Comparison of ENCODE assay signal across 8 mouse cellular contexts in the genomic region with DNA sequence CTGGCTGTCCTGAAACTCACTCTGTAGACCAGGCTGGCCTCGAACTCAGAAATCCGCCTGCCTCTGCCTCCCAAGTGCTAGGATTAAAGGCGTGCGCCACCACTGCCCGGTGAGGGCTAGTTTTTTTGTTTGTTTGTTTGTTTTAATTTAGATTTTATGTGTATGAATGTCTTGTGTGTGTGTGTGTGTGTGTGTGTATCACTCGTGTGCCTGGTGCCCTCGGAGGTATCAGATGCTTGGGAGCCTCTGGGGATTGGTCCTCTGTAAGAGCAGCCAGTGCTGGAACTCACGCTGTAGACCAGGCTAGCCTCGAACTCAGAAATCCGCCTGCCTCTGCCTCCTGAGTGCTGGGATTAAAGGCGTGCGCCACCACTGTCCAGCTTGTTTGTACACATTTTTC. TPM values are rescaled to one million over a fixed set of nuclear protein-coding genes. Genes with fewer than 3 reads are reported as not detected.
DNase-seq lines count a peak whose midpoint lies in the region; ATAC-seq and TF ChIP-seq lines count a peak whose summit lies in the region.
"Not testable (repeated sequence)": the region's sequence is repeated elsewhere in the genome, so short reads cannot be mapped to it uniquely, and the experiment has no call there.

No protein-coding gene starts in this region.

- H3K4me3 ChIP-seq in forebrain, embryonic 14.5 days (ENCODE audit: low read depth, low read length): peak overlapping the region; percentile 41
- H3K4me3 ChIP-seq in hindbrain, embryonic 10.5 days: peak overlapping the region; percentile 64
- peak overlapping the region; percentile 62 for H3K4me3 ChIP-seq in kidney, embryonic 15.5 days (replicated peaks)
- peak overlapping the region; percentile 72 for H3K4me3 ChIP-seq in liver, embryonic 13.5 days (replicated peaks)
- peak overlapping the region; percentile 55 for H3K4me3 ChIP-seq in midbrain, embryonic 13.5 days (replicated peaks)
- peak overlapping the region; percentile 82 for H3K4me3 ChIP-seq in spleen, adult 2 months (ENCODE audit: extremely low read depth, insufficient read depth, insufficient read length)

- ATAC-seq in forebrain, embryonic 14.5 days: 0 out of 2 replicates have a peak, but pooled peaks have one; percentile 19
- 0 out of 2 replicates have a peak, but pooled peaks have one; percentile 24 for ATAC-seq in kidney, embryonic 15.5 days (replicated peaks; ENCODE audit: low FRiP score)
- ATAC-seq in liver, embryonic 13.5 days (ENCODE audit: low read depth): 0 out of 2 replicates have a peak, but pooled peaks have one; percentile 5
- peak; percentile 14; the same call in 1 of the 2 replicates for ATAC-seq in midbrain, embryonic 13.5 days

- peak overlapping the region; percentile 97 for H3K27ac ChIP-seq in forebrain, embryonic 14.5 days (ENCODE audit: low read depth, low read length)
- peak overlapping the region; percentile 96 for H3K27ac ChIP-seq in hindbrain, embryonic 10.5 days
- peak overlapping the region; percentile 97 for H3K27ac ChIP-seq in kidney, embryonic 15.5 days
- peak overlapping the region; percentile 91 for H3K27ac ChIP-seq in liver, embryonic 13.5 days
- peak overlapping the region; percentile 96 for H3K27ac ChIP-seq in midbrain, embryonic 13.5 days
- H3K27ac ChIP-seq in spleen, adult 2 months (ENCODE audit: insufficient read depth, low read length): peak overlapping the region; percentile 98

- H3K4me1 ChIP-seq in forebrain, embryonic 14.5 days (ENCODE audit: control insufficient read depth, insufficient read depth, low read length); kidney, embryonic 15.5 days; spleen, adult 2 months (ENCODE audit: control insufficient read depth, insufficient read depth, insufficient read length): not testable (repeated sequence)
- H3K4me1 ChIP-seq in hindbrain, embryonic 10.5 days (replicated peaks): peaks cover 25% of the 10 kb centered on the region
- peaks cover 52% of the 10 kb centered on the region for H3K4me1 ChIP-seq in liver, embryonic 13.5 days (replicated peaks)
- peaks cover 19% of the 10 kb centered on the region for H3K4me1 ChIP-seq in midbrain, embryonic 13.5 days (replicated peaks)

- not testable (repeated sequence) for TF ChIP-seq CTCF in spleen, adult 2 months (IDR thresholded peaks at IDR 0.05; ENCODE audit: extremely low read depth, insufficient read depth, insufficient read length, insufficient replicate concordance)

- H3K36me3 ChIP-seq in forebrain, embryonic 14.5 days (ENCODE audit: control insufficient read depth, insufficient read depth, low read length); midbrain, embryonic 13.5 days; spleen, adult 2 months (ENCODE audit: control insufficient read depth, insufficient read depth, low read length): not testable (repeated sequence)
- H3K36me3 ChIP-seq in hindbrain, embryonic 10.5 days: peaks cover 27% of the 10 kb centered on the region
- H3K36me3 ChIP-seq in kidney, embryonic 15.5 days: peaks cover 22% of the 10 kb centered on the region
- H3K36me3 ChIP-seq in liver, embryonic 13.5 days: peaks cover 19% of the 10 kb centered on the region

- TF ChIP-seq POLR2A in spleen, adult 2 months (IDR thresholded peaks at IDR 0.05; ENCODE audit: low read depth, low read length): not testable (repeated sequence)

- H3K4me2 ChIP-seq in forebrain, embryonic 14.5 days (ENCODE audit: low read length): peak overlapping the region; percentile 49
- peak overlapping the region; percentile 84 for H3K4me2 ChIP-seq in kidney, embryonic 15.5 days
- peak overlapping the region; percentile 71 for H3K4me2 ChIP-seq in liver, embryonic 13.5 days
- H3K4me2 ChIP-seq in midbrain, embryonic 13.5 days (replicated peaks): peak overlapping the region; percentile 67

- DNase-seq in CD4-positive, CD25-positive, alpha-beta regulatory T cell, adult 2 months (ENCODE audit: low read depth, low spot score): peak; percentile 27
- peak; percentile 26 to 34 for DNase-seq in cerebellum, postnatal 10 days
- not testable (repeated sequence) for DNase-seq in forebrain, embryonic 14.5 days (ENCODE audit: low spot score); hindbrain, embryonic 10.5 days (ENCODE audit: low spot score); liver, embryonic 13.5 days; spleen, adult 2 months (ENCODE audit: low read depth in 1 of 2, low spot score in 2 of 2)

- H3K9me3 ChIP-seq in forebrain, embryonic 14.5 days (replicated peaks; ENCODE audit: control insufficient read depth, low read length); hindbrain, embryonic 10.5 days; kidney, embryonic 15.5 days (replicated peaks); liver, embryonic 13.5 days (replicated peaks); midbrain, embryonic 13.5 days: not testable (repeated sequence)

- not testable (repeated sequence) for H3K27me3 ChIP-seq in forebrain, embryonic 14.5 days (replicated peaks; ENCODE audit: control insufficient read depth, insufficient read depth, low read length); hindbrain, embryonic 10.5 days (ENCODE audit: insufficient read depth, poor library complexity, severe bottlenecking); kidney, embryonic 15.5 days; liver, embryonic 13.5 days; midbrain, embryonic 13.5 days; spleen, adult 2 months (ENCODE audit: control insufficient read depth, insufficient read depth, low read length)

- peak overlapping the region; percentile 70 for H3K9ac ChIP-seq in forebrain, embryonic 14.5 days (ENCODE audit: low read length)
- peak overlapping the region; percentile 50; the same call in 1 of the 2 replicates for H3K9ac ChIP-seq in kidney, embryonic 15.5 days
- peak overlapping the region; percentile 78 for H3K9ac ChIP-seq in liver, embryonic 13.5 days
- peak overlapping the region; percentile 74 for H3K9ac ChIP-seq in midbrain, embryonic 13.5 days (replicated peaks)

- WGBS in forebrain, embryonic 14.5 days: 75% methylated on average over 11 of the region's 12 CpGs
- WGBS in hindbrain, embryonic 10.5 days: 72% methylated on average over 12 of the region's 12 CpGs
- 75% methylated on average over 12 of the region's 12 CpGs for WGBS in kidney, embryonic 15.5 days
- 55% methylated on average over 12 of the region's 12 CpGs for WGBS in liver, embryonic 13.5 days (ENCODE audit: insufficient replicate concordance)
- WGBS in midbrain, embryonic 13.5 days: 73% methylated on average over 12 of the region's 12 CpGs
- 60% methylated on average over 12 of the region's 12 CpGs for WGBS in spleen, adult 2 months

RNA-seq across cellular contexts. Expression of a gene that starts 22.5 kb away (rescaled TPM):
- 49.1 and 50.0 TPM in 2 replicates for polyA plus RNA-seq in forebrain, embryonic 14.5 days (2014; fragmentation: Nextera tagmentation; extraction: Ambion mirVana)
- 266 and 352 TPM in 2 replicates for polyA plus RNA-seq in hindbrain, embryonic 10.5 days (2016; fragmentation: Nextera tagmentation; extraction: Ambion mirVana)
- polyA plus RNA-seq in kidney, embryonic 15.5 days (2015; fragmentation: Nextera tagmentation; extraction: Ambion mirVana): 247 and 264 TPM in 2 replicates
- 163 and 218 TPM in 2 replicates for polyA plus RNA-seq in liver, embryonic 13.5 days (2015; fragmentation: Nextera tagmentation; extraction: Ambion mirVana)
- polyA plus RNA-seq in midbrain, embryonic 13.5 days (2015; fragmentation: Nextera tagmentation; extraction: Ambion mirVana): 218 and 242 TPM in 2 replicates
- polyA plus RNA-seq in spleen, adult 2 months (2012; rRNA removed): 12.7 and 21.2 TPM in 2 replicates

RNA-seq across cellular contexts. Expression of a gene that starts 44.2 kb away (rescaled TPM):
- 67.4 and 75.6 TPM in 2 replicates for polyA plus RNA-seq in forebrain, embryonic 14.5 days (2014; fragmentation: Nextera tagmentation; extraction: Ambion mirVana)
- 75.0 and 83.5 TPM in 2 replicates for polyA plus RNA-seq in hindbrain, embryonic 10.5 days (2016; fragmentation: Nextera tagmentation; extraction: Ambion mirVana)
- polyA plus RNA-seq in kidney, embryonic 15.5 days (2015; fragmentation: Nextera tagmentation; extraction: Ambion mirVana): 43.5 and 44.2 TPM in 2 replicates
- 6.9 and 7.8 TPM in 2 replicates for polyA plus RNA-seq in liver, embryonic 13.5 days (2015; fragmentation: Nextera tagmentation; extraction: Ambion mirVana)
- 61.2 and 77.0 TPM in 2 replicates for polyA plus RNA-seq in midbrain, embryonic 13.5 days (2015; fragmentation: Nextera tagmentation; extraction: Ambion mirVana)
- polyA plus RNA-seq in spleen, adult 2 months (2012; rRNA removed): 60.1 and 91.7 TPM in 2 replicates

RNA-seq across cellular contexts. Expression of a gene that starts 47.1 kb away (rescaled TPM):
- polyA plus RNA-seq in forebrain, embryonic 14.5 days (2014; fragmentation: Nextera tagmentation; extraction: Ambion mirVana): 15.5 and 19.9 TPM in 2 replicates
- 50.1 and 69.4 TPM in 2 replicates for polyA plus RNA-seq in hindbrain, embryonic 10.5 days (2016; fragmentation: Nextera tagmentation; extraction: Ambion mirVana)
- polyA plus RNA-seq in kidney, embryonic 15.5 days (2015; fragmentation: Nextera tagmentation; extraction: Ambion mirVana): 17.3 and 22.5 TPM in 2 replicates
- polyA plus RNA-seq in liver, embryonic 13.5 days (2015; fragmentation: Nextera tagmentation; extraction: Ambion mirVana): 10.3 and 10.8 TPM in 2 replicates
- polyA plus RNA-seq in midbrain, embryonic 13.5 days (2015; fragmentation: Nextera tagmentation; extraction: Ambion mirVana): 8.5 and 11.7 TPM in 2 replicates
- polyA plus RNA-seq in spleen, adult 2 months (2012; rRNA removed): 0.50 TPM in 1 of 2 replicates, not detected in the other

RNA-seq across cellular contexts. Expression of a gene that starts 57.8 kb away (rescaled TPM):
- polyA plus RNA-seq in forebrain, embryonic 14.5 days (2014; fragmentation: Nextera tagmentation; extraction: Ambion mirVana): 48.8 and 51.7 TPM in 2 replicates
- 33.9 and 35.8 TPM in 2 replicates for polyA plus RNA-seq in hindbrain, embryonic 10.5 days (2016; fragmentation: Nextera tagmentation; extraction: Ambion mirVana)
- polyA plus RNA-seq in kidney, embryonic 15.5 days (2015; fragmentation: Nextera tagmentation; extraction: Ambion mirVana): 37.4 and 40.8 TPM in 2 replicates
- 17.1 and 18.5 TPM in 2 replicates for polyA plus RNA-seq in liver, embryonic 13.5 days (2015; fragmentation: Nextera tagmentation; extraction: Ambion mirVana)
- polyA plus RNA-seq in midbrain, embryonic 13.5 days (2015; fragmentation: Nextera tagmentation; extraction: Ambion mirVana): 32.6 and 33.8 TPM in 2 replicates
- 100 and 174 TPM in 2 replicates for polyA plus RNA-seq in spleen, adult 2 months (2012; rRNA removed)

RNA-seq across cellular contexts. Expression of a gene that starts 59.8 kb away (rescaled TPM):
- 13.1 and 15.4 TPM in 2 replicates for polyA plus RNA-seq in forebrain, embryonic 14.5 days (2014; fragmentation: Nextera tagmentation; extraction: Ambion mirVana)
- polyA plus RNA-seq in hindbrain, embryonic 10.5 days (2016; fragmentation: Nextera tagmentation; extraction: Ambion mirVana): 12.3 and 12.7 TPM in 2 replicates
- polyA plus RNA-seq in kidney, embryonic 15.5 days (2015; fragmentation: Nextera tagmentation; extraction: Ambion mirVana): 38.0 and 42.3 TPM in 2 replicates
- 6.6 and 8.6 TPM in 2 replicates for polyA plus RNA-seq in liver, embryonic 13.5 days (2015; fragmentation: Nextera tagmentation; extraction: Ambion mirVana)
- polyA plus RNA-seq in midbrain, embryonic 13.5 days (2015; fragmentation: Nextera tagmentation; extraction: Ambion mirVana): 12.9 and 14.4 TPM in 2 replicates
- 11.5 and 12.7 TPM in 2 replicates for polyA plus RNA-seq in spleen, adult 2 months (2012; rRNA removed)
